Comparison of ENCODE assay signal across 11 mouse cellular contexts in the genomic region with DNA sequence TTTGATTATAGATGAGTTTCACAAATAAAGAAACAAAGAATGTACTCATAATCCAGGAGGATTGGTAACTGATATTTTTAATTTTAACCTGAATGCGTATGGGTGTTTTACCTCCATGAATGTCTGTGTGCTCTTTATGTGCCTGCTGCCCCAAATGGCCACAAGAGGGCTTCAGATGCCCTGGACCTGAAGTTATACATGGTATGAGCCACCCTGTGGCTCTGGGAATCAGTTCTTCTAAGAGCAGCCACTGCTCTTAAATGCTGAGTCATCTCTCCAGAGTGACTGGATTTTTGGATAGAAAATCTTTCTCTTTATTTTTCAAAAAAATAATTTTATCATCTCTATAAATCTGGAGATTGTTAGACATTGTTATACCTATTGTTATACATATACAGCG.
DNase-seq lines count a peak whose midpoint lies in the region; ATAC-seq lines count a peak whose summit lies in the region.
"Had no signal": no experiment of that assay in that cellular context is flagged by ENCODE, and none has a peak within 500 bp of the region (broad histone marks: within the 10 kb centered on the region; RNA-seq: fewer than 3 reads in every experiment).

No protein-coding gene starts in this region.

- ATAC-seq in kidney, embryonic 15.5 days (replicated peaks; ENCODE audit: low FRiP score) = no peak
- ATAC-seq in midbrain, embryonic 13.5 days = no peak

- no peaks in the 10 kb centered on the region for H3K9me3 ChIP-seq in kidney, embryonic 15.5 days (replicated peaks)
- H3K9me3 ChIP-seq in midbrain, embryonic 13.5 days = no peaks in the 10 kb centered on the region
- H3K9me3 ChIP-seq: limb, embryonic 13.5 days; neural tube, embryonic 12.5 days had no signal

- no peak overlapping the region for H3K9ac ChIP-seq in kidney, embryonic 15.5 days
- H3K9ac ChIP-seq in midbrain, embryonic 13.5 days (replicated peaks) = no peak overlapping the region
- H3K9ac ChIP-seq: limb, embryonic 13.5 days; neural tube, embryonic 12.5 days had no signal

- intact Hi-C loops in heart, postnatal 25 days (cut with DNase I) = no loop called here

- no peak overlapping the region for H3K4me2 ChIP-seq in kidney, embryonic 15.5 days
- H3K4me2 ChIP-seq in midbrain, embryonic 13.5 days (replicated peaks) = no peak overlapping the region
- H3K4me2 ChIP-seq: limb, embryonic 13.5 days; neural tube, embryonic 12.5 days had no signal

- H3K27me3 ChIP-seq in kidney, embryonic 15.5 days = no peaks in the 10 kb centered on the region
- no peaks in the 10 kb centered on the region for H3K27me3 ChIP-seq in midbrain, embryonic 13.5 days
- H3K27me3 ChIP-seq: limb, embryonic 13.5 days; neural tube, embryonic 12.5 days had no signal

- 95% methylated on average over 2 of the region's 2 CpGs for WGBS in kidney, embryonic 15.5 days
- WGBS in midbrain, embryonic 13.5 days = 94% methylated on average over 2 of the region's 2 CpGs

- peak; percentile 29 for DNase-seq in kidney, adult 18-20 months
- DNase-seq in B cell, adult 2 months = peak; percentile 6 to 17
- DNase-seq in WW6 (ENCODE audit: low read depth, low spot score) = peak; percentile 48
- DNase-seq in kidney, postnatal 36 days = peak; percentile 35 to 56
- DNase-seq in gastrocnemius, postnatal 4 days (ENCODE audit: low spot score in 2 of 2) = no peak
- no peak for DNase-seq in heart, postnatal 25 days (ENCODE audit: low spot score)
- DNase-seq: gastrocnemius, postnatal 10 days had no signal

- H3K4me3 ChIP-seq in kidney, embryonic 15.5 days (replicated peaks) = no peak overlapping the region
- no peak overlapping the region for H3K4me3 ChIP-seq in midbrain, embryonic 13.5 days (replicated peaks)
- H3K4me3 ChIP-seq: limb, embryonic 13.5 days; neural tube, embryonic 12.5 days had no signal

- H3K4me1 ChIP-seq in kidney, embryonic 15.5 days = no peaks in the 10 kb centered on the region
- H3K4me1 ChIP-seq in midbrain, embryonic 13.5 days (replicated peaks) = no peaks in the 10 kb centered on the region
- H3K4me1 ChIP-seq: limb, embryonic 13.5 days; neural tube, embryonic 12.5 days had no signal

- H3K36me3 ChIP-seq in kidney, embryonic 15.5 days = peaks cover 46% of the 10 kb centered on the region
- peaks cover 42% of the 10 kb centered on the region for H3K36me3 ChIP-seq in midbrain, embryonic 13.5 days

- no peak overlapping the region for H3K27ac ChIP-seq in kidney, embryonic 15.5 days
- H3K27ac ChIP-seq in midbrain, embryonic 13.5 days = no peak overlapping the region
- H3K27ac ChIP-seq: limb, embryonic 13.5 days; neural tube, embryonic 12.5 days had no signal

Comparison
In these comparisons a context has a peak if more than half of its experiments do, and no peak if none do; other contexts are left out.
1. DNase-seq: peak in kidney, adult 18-20 months (single experiment), B cell, adult 2 months (2 of 2), WW6 (single experiment) and kidney, postnatal 36 days (2 of 2); none in gastrocnemius, postnatal 4 days (0 of 2) and heart, postnatal 25 days (single experiment).